Mouse (Mus musculus) liver, adult 2 months (tissue): ENCODE results near the gene 1600015I10Rik. TPM values are rescaled to one million over a fixed set of nuclear protein-coding genes. Genes with fewer than 3 reads are reported as not detected.

Experiments used
- DNase-seq: peaks from one replicate; pipeline ENCODE4 v3.0.0-alpha.2; 2011; ENCODE audit warnings: low read depth, low spot score; ENCODE audit errors: extremely low read depth
- H3K27ac ChIP-seq: fragments of 200-500 bp; replicated peaks from 2 replicates; pipeline ENCODE4 v1.5.1; 2012; ENCODE audit warnings: low read depth, mild to moderate bottlenecking, control low read depth, inconsistent platforms, low read length; ENCODE audit not compliant: insufficient read depth
- H3K27me3 ChIP-seq: fragments of 200-500 bp; 2 replicates; pipeline ENCODE4 v1.6.1; 2012; ENCODE audit warnings: mild to moderate bottlenecking, moderate library complexity, low read length, inconsistent platforms; ENCODE audit not compliant: control insufficient read depth, insufficient read depth
- H3K36me3 ChIP-seq: fragments of 200-500 bp; 2 replicates; pipeline ENCODE4 v1.6.1; 2012; ENCODE audit warnings: low read length, inconsistent platforms; ENCODE audit not compliant: control insufficient read depth, insufficient read depth
- H3K4me1 ChIP-seq: fragments of 200-500 bp; 2 replicates; pipeline ENCODE4 v1.6.1; 2011; ENCODE audit warnings: low read length; ENCODE audit not compliant: control insufficient read depth, insufficient read depth
- H3K4me3 ChIP-seq: fragments of 200-500 bp; 2 replicates; pipeline ENCODE4 v1.5.1; 2011; ENCODE audit warnings: low read depth, mild to moderate bottlenecking, control low read depth, low read length, moderate library complexity; ENCODE audit not compliant: insufficient read depth
- H3K79me2 ChIP-seq: fragments of 200-500 bp; 2 replicates; pipeline ENCODE4 v1.6.1; 2012; ENCODE audit warnings: inconsistent platforms, mild to moderate bottlenecking, low read length, moderate library complexity; ENCODE audit not compliant: control insufficient read depth, insufficient read depth
- H3K9ac ChIP-seq: fragments of 200-500 bp; 2 replicates; pipeline ENCODE4 v1.6.1; 2012; ENCODE audit warnings: low read depth, mild to moderate bottlenecking, control low read depth, inconsistent platforms, low read length
- CTCF ChIP-seq: fragments of 200-500 bp; IDR thresholded peaks from 2 replicates; pipeline ENCODE4 v1.5.1; 2011; ENCODE audit warnings: low read depth, low read length, control low read depth
- POLR2A ChIP-seq: fragments of 200-500 bp; IDR thresholded peaks from 2 replicates; pipeline ENCODE4 v1.6.1; 2011; ENCODE audit warnings: low read length, control low read depth; ENCODE audit not compliant: insufficient read depth; ENCODE audit errors: extremely low read depth
- WGBS: fragments of 180-500 bp; shearing (Covaris S2); methylation state at CpG from one replicate; pipeline ENCODE4 v1.1.7; 2018; 5-methylcytosine and 5-hydroxymethylcytosine counted together
- polyA plus RNA-seq: library from polyadenylated mRNA; depleted of rRNA; stranded (reverse); fragments of >200 nt; gene quantifications from 2 replicates; pipeline ENCODE4 v1.2.3, GENCODE M21; 2012; rRNA removed
- total RNA-seq: library from RNA; depleted of rRNA; stranded (reverse); fragments of >200 nt; gene quantifications from 2 replicates; pipeline ENCODE4 v1.2.3, GENCODE M21; 2014; rRNA removed

Gene 1600015I10Rik
- total and polyA plus RNA-seq, 2 experiments: not detected

- Histone ChIP-seq H3K4me3 (no peak overlapping the region), H3K36me3 (no peaks in the 10 kb centered on the region), H3K9ac (no peak overlapping the region), H3K79me2 (no peaks in the 10 kb centered on the region), H3K27me3 (no peaks in the 10 kb centered on the region), H3K4me1 (no peaks in the 10 kb centered on the region), H3K27ac (no peak overlapping the region)
- DNase-seq: no peak
- TF ChIP-seq CTCF (no peak), POLR2A (no peak)
- WGBS: 66% methylated on average over 1 of the region's 1 CpGs
These were observed 49.9 kb downstream of the 1600015I10Rik start for GRCm38 (mm10) chr6:48979616-48980015.

GRCm38 (mm10) chr6:48982305-48982704 lies 52.6 kb downstream of the 1600015I10Rik start:
- DNase-seq: no peak
- no peak for TF ChIP-seq CTCF
- TF ChIP-seq POLR2A: no peak
- Histone ChIP-seq H3K79me2 (no peaks in the 10 kb centered on the region), H3K4me1 (no peaks in the 10 kb centered on the region), H3K4me3 (no peak overlapping the region), H3K27me3 (no peaks in the 10 kb centered on the region), H3K9ac (no peak overlapping the region), H3K27ac (no peak overlapping the region), H3K36me3 (no peaks in the 10 kb centered on the region)
- 70% methylated on average over 3 of the region's 3 CpGs for WGBS

Other genes starting within 250 kb of the 1600015I10Rik start
- gene Gimap4, start 245.3 kb upstream of the 1600015I10Rik start, total RNA-seq: 11.9 and 15.1 TPM in 2 replicates
- gene Gimap4, start 245.3 kb upstream of the 1600015I10Rik start, polyA plus RNA-seq: 3.9 and 5.5 TPM in 2 replicates
- gene Gimap6, start 221.7 kb upstream of the 1600015I10Rik start, total RNA-seq: 13.9 and 19.1 TPM in 2 replicates
- gene Gimap6, start 221.7 kb upstream of the 1600015I10Rik start, polyA plus RNA-seq: 2.6 and 2.8 TPM in 2 replicates
- gene Gm28053, start 211.3 kb upstream of the 1600015I10Rik start, total RNA-seq: not detected in 2 replicates
- not detected in 2 replicates for gene Gm28053, start 211.3 kb upstream of the 1600015I10Rik start, polyA plus RNA-seq
- gene Gimap7, start 211.3 kb upstream of the 1600015I10Rik start, total RNA-seq: 0.37 and 0.47 TPM in 2 replicates
- gene Gimap7, start 211.3 kb upstream of the 1600015I10Rik start, polyA plus RNA-seq: 0.19 and 0.35 TPM in 2 replicates
- 4.1 and 5.0 TPM in 2 replicates for gene Gimap1, start 190.8 kb upstream of the 1600015I10Rik start, total RNA-seq
- gene Gimap1, start 190.8 kb upstream of the 1600015I10Rik start, polyA plus RNA-seq: 2.5 TPM in 2 replicates
- gene Gimap5, start 183.7 kb upstream of the 1600015I10Rik start, total RNA-seq: 1.2 and 3.3 TPM in 2 replicates
- gene Gimap5, start 183.7 kb upstream of the 1600015I10Rik start, polyA plus RNA-seq: 2.8 and 3.3 TPM in 2 replicates
- gene Gimap3, start 159.0 kb upstream of the 1600015I10Rik start, total RNA-seq: 1.7 and 1.9 TPM in 2 replicates
- gene Gimap3, start 159.0 kb upstream of the 1600015I10Rik start, polyA plus RNA-seq: 1.5 and 3.1 TPM in 2 replicates
- gene Tmem176a, start 89.0 kb upstream of the 1600015I10Rik start, total RNA-seq: 71.4 and 98.0 TPM in 2 replicates
- gene Tmem176a, start 89.0 kb upstream of the 1600015I10Rik start, polyA plus RNA-seq: 225 and 241 TPM in 2 replicates
- 92.9 and 152 TPM in 2 replicates for gene Tmem176b, start 88.4 kb upstream of the 1600015I10Rik start, total RNA-seq
- gene Tmem176b, start 88.4 kb upstream of the 1600015I10Rik start, polyA plus RNA-seq: 392 and 394 TPM in 2 replicates
- 0.09 and 0.20 TPM in 2 replicates for gene Aoc1, start 57.0 kb upstream of the 1600015I10Rik start, total RNA-seq
- 0.14 and 0.17 TPM in 2 replicates for gene Aoc1, start 57.0 kb upstream of the 1600015I10Rik start, polyA plus RNA-seq
- gene Doxl2, start 45.1 kb downstream of the 1600015I10Rik start, total RNA-seq: not detected in 2 replicates
- gene Doxl2, start 45.1 kb downstream of the 1600015I10Rik start, polyA plus RNA-seq: not detected in 2 replicates
- not detected in 2 replicates for gene Svs1, start 57.0 kb downstream of the 1600015I10Rik start, total RNA-seq
- gene Svs1, start 57.0 kb downstream of the 1600015I10Rik start, polyA plus RNA-seq: not detected in 2 replicates
- gene Gpnmb, start 106.7 kb downstream of the 1600015I10Rik start, total RNA-seq: under 0.01 and 0.07 TPM in 2 replicates
- 0.20 and 0.36 TPM in 2 replicates for gene Gpnmb, start 106.7 kb downstream of the 1600015I10Rik start, polyA plus RNA-seq
- 27.9 and 28.5 TPM in 2 replicates for gene Malsu1, start 143.9 kb downstream of the 1600015I10Rik start, total RNA-seq
- 20.5 and 24.0 TPM in 2 replicates for gene Malsu1, start 143.9 kb downstream of the 1600015I10Rik start, polyA plus RNA-seq